Mouse (Mus musculus) embryo, embryonic 11 days (tissue): ENCODE results near the gene Dock9.
A peak's percentile ranks its signal among the peaks of the same experiment; 100 is the strongest.

Source experiments
- DNase-seq: peaks from one replicate; pipeline ENCODE4 v3.0.0-alpha.2; 2015

Gene Dock9

DNA sequence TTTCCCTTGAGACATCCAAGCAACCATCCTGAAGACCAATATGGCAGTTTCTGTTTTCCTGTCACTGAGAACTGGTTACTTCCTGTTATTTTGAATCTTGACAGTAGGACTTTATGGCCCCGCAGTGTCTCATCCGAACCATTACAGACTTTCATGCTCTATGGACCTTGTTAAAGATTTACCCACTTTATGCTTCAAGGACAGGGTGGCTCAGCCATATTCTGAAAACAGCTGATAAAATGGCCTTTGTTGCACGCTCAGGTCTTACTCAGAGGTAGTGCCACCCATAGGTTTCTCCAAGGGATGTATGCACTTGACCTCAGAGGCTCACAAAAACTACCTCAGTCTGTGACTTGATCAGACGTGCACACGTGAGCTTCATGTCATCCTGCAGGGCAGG is 224.2 kb downstream of the Dock9 start:
- no peak for DNase-seq

DNA sequence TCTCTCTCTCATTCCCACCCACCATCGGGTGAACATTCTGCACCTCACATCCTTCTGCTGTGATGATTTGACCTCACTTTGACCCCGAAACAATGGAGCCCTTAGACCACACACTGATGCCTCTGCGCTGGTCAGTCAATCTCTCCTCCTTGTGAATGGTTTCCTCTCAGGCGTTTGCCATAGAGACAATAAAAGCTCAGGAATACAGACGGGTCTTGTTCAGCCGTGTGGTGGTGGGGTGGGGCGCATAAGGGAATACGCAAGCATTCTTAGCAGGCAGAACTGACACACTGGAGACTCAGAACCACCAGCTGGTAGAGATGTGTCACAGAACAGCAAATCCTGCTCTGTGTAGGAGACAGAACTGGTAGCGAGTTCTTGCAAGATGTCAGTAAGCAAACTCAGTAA is 230.8 kb downstream of the Dock9 start:
- DNase-seq, result peak; percentile 80

DNA sequence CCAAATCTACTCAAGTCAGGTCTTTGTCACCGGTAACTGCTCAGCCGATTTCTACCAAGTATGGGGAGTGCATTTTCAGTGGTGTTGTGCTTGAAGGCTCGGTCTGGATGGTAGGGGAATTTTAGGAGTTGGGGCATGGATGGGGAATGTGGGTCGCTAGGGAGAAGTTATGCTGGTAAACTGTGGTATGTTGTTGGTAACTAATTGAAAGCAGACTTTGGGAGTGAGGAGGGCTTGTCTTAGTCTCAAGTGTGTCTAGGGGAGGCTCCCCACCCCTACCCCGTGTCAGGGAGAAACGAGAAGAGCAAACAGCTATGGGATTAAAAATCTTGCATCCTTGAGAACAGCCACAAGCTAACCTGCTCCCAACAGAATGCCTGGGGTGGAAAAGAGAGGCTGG is 231.7 kb downstream of the Dock9 start:
- DNase-seq, result peak; percentile 37

DNA sequence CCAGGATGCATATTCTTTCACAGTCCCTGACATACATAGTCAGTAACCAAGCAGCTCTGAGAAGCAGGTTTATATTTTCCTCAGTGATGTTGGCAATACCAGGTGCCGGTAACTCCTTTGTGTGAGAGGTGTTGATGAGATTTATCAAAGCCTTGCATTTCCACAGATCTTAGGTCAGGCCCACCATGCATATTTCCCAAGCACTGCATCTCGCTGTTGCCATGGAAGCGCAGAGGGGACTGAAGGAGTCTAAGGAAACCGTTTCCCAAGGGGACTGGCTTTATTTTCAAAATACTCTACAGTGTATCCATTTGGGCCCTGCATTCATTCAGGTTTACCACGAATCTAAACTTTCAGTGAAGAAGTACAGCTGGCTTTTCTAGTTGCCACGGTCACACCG is 233.0 kb downstream of the Dock9 start:
- peak; percentile 55 for DNase-seq

DNA sequence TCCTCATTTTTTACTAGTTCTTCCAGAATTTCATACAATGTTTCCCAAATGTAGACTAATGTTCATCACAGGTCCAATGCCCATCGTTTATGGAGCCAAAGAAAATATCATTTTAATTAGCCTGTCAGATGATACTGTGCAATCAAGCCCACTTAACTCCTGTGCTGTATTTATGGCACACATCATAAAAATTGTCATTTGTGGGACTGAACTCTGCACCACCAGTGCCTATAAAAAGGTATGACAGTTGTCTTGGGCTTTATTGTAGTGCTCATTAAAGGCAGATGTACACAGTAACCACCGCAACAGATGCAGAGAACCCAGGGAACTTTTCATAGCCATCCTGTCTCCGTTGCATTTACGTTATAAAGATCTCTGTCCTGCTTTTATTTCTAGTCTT is 233.7 kb downstream of the Dock9 start:
- no peak for DNase-seq

DNA sequence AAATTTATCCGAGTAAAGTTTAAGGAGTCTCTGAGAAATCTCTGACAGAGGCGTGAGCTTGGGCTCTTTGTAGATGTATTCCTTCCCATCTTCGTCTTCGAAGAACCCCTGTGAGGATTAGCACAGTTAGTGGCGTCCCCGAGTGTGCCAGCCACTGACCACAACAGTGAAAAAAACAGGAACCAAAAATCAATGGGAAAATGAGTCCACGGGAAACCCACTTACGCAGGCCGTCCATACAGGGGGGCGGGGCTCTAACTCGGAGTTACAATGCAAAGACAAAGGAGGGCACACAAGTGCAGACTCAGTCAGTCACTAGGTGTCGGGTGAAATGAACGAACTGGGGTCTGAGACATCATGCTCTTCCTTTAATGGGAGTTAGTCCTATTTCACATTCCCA is 238.6 kb downstream of the Dock9 start:
- no peak for DNase-seq

DNA sequence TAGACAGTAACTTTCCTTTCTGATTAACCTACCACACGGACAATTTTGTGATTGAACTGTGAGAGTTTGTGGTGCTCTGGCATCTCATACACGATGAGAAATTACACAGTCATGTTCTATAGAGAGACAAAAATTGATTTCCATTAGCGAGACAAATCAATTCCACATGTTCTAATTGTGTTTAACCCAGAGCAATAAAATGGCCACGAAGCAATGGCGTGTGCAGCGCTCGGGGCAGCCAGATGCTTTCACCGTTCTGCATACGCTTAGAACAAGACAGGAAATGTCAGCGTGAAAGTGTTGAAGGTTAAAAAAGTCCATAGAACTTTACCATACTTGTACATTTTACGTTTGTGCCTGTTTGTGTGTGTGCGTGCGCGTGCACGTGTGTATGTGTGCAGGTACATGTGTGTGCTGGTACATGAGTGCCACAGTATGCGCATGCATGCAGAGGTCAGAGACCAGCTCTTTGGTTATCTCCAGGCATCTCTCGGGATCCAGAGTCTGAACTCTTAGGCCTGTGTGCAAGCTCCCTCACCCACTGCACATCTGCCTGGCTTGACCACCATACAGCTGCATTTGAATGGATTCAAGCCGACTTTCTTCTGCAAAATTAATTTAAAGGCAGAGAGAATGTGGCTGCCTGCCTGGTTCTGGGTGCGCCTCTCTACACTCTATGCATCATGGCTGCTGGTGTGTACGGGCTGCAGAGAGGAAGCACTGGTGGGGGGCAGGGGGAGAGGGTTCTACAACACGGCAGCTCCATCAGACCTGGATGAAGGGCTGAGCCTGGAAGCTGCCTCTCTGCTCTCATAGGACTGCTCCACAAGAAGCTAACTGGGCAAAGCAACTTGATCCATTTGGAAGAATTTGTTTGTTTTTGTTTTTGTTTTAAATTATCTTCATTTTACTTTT is 241.0 kb downstream of the Dock9 start:
- DNase-seq, result peak; percentile 47

DNA sequence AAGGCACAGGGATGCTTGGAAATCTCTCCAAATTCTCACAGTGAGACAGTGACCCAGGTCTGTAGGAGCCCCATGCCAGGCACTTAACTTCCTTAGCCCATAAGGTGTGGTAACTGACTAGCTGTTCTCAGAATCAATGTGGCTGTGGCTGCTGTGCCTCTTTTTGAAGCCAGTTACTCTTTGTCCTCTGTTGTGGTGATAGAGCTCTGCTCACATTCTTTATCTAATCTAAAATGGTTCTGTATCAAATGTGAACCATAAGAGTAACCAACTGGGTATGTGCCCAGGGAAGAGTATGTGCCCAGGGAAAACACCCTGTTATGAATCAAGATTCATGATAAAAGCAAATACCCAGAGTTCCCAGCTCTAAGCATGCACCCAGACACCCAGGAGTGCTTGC is 243.9 kb downstream of the Dock9 start:
- DNase-seq, result no peak

DNA sequence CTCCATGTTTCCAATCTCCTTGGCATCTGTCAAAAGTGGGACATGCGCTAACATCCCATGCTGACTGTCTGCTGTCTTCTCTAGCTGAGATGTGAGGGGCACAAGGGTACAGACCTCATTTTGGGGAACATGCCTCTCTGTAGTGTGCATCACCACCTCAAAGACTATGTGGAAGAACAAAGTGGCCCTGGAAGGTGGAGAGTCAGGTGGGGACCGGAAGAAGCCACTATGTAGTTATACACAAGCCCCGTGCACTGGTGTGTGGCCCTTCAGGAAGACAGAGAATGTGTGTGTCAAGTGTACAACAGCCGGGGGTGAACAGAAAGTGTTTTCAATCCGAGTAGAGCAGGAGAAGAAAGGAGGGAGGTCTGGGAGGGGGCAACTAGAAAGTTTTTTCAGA is 245.1 kb downstream of the Dock9 start:
- no peak for DNase-seq

DNA sequence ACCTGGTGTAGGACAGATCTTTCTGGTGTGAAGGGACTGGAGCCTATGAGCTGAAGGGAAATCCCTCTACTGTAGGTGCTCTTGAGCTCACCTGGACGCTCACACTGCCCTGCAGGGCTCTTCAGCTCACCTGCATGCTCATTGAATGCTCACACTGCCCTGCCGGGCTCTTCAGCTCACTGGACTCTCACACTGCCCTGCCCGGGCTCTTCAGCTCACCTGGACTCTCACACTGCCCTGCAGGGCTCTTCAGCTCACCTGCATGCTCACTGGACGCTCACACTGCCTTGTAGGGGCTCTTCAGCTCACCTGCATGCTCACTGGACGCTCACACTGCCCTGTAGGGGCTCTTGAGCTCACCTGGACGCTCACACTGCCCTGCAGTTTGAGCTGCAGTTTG is 247.8 kb downstream of the Dock9 start:
- no peak for DNase-seq

DNA sequence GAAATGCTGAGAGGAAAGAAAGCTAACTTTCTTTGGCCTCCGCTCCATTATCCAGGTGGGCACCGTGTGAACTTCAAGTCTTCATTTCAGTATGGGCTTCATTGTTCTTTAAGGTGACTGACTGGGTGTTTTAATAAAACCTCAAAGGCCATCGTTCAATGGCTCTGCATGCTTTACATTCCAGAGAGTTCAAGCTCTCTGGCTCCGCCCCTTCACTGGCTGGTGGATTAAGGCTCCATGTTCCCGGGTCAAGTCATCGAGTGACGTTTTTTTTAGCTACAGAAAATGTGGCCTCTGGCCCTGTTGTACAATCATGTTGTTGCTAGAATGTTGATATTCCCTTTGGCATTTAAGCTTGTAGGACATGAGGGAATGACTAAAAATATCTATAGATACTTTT is 249.9 kb downstream of the Dock9 start:
- peak; percentile 58 for DNase-seq

DNA sequence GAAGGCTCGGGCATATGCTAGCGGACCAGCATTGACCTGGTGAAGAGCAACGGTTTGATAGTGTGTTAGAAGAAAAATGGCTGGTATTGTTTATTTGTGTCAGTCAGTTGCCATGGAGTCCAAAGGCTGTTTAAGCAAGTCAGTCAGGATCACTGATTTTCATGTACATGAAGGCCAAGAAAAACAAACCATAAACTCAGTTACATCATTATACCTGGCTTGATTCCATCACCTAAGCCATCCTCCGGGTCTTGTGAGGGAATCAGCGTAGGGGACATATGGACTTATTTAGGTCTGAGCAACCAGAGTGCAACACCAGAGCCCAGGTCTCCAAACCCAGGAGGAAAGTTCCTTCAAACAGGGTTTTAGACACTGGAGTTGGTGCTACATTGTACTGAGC is 251.0 kb downstream of the Dock9 start:
- no peak for DNase-seq

DNA sequence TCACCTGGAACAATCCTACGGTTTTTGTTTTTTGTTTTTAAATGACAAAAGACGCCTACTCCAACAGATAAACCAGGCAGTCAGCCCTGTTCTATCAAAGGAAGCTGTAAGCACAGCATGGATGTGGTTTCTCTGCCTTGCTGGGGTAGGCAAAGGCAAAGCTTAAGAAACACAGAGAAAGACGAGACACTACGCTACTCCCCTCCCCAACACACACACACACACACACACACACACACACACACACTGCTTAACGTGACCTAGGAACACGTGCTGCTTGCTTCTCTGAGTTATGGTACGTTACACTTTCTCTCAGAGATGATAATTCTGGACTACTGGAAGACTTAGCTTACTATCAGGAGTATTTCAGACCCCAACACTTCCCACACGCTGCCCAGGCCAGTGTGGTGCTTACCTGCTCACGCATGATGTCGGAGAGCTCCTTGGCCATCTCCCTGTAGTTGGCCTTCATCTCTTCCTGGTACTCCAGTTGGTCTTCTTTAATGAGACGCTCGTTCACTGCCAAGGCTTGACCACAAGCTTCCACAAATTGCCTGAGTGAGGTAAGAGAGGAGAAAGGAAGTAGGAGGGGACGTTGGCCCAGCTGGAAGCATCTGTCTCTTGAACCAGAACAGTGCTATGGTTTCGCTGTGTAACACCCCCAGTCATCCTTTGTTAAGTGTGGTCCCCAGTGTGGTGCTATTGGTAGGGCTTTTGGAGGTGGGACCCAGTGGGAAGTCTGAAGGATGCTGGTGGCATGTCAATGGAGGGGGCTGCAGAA is 251.9 kb downstream of the Dock9 start:
- no peak for DNase-seq

DNA sequence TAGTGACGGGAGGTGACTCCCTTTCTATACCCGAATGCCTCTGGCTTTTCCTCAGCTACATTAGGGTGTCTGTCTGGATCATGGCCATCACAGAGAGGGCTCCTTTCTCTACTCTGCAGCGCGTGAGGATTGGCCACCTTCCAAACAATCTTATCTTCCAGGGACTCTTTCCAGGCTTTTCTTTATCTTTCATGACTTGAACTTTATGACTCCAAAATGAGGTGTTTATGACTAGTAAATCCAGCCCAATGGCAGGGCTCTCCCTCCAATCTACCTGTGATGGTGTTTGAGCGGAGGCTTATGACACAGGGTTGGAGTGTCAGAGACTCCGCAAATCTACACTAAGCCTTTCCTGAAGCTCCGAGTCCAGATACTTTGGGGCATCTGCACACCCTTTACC is 256.4 kb downstream of the Dock9 start:
- no peak for DNase-seq

DNA sequence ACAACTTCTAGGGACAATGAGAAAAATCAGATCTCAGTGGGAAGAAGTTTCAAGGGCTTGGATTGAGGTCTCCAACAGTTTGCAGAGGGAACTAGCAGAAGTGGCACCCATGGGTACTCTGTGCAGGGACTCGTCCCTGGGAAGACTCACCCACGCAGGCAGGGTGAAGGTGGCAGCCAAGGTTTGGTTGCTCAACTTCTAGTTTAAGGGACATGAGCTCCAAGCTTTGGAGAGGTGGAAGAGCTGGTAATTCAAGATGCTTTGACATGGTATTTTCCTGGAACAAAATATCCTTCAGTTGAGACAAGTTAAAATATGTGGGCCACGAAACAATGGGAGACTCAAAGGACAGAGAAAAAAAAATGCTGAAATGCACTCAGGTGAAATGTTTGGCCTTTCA is 263.1 kb downstream of the Dock9 start:
- DNase-seq, result no peak

DNA sequence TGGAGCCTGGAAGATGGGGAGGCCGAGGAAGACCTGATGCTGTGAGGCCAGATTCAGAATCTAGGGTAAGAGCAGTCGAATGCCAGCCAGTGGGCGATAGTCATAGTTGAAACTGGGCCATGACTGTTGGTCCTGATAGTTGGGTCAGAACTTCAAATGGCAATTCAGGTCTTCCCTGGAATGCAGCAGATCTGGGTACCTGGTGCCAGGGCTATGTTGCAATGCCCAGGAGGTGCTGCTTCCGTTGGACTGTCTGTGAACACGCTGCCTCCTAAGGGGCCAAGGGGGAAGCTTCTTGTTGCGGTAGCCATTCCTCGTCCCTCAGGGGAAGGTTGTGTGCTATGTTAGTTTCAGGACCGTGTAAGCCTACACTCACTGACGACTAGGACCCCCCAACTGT is 266.8 kb downstream of the Dock9 start:
- DNase-seq, result no peak

DNA sequence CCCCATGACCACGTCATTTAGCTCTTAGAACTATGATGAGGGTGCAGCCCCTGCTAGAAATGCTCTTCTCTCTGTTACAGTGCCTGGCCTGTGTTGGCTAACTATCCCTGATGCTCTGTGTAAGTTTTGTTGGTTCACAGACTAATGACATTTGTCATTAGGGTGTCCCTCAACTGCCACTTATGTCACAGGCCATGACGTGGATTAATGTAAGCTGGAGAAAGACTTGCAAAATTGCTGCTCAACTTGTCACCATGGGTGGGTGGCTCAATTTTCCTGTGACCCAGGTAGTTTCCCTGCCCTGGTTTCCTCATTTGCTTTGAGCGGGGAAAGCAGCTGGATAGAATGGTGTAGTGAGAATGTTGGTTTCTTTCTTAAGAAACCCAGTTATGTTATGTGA is 269.8 kb downstream of the Dock9 start:
- no peak for DNase-seq

DNA sequence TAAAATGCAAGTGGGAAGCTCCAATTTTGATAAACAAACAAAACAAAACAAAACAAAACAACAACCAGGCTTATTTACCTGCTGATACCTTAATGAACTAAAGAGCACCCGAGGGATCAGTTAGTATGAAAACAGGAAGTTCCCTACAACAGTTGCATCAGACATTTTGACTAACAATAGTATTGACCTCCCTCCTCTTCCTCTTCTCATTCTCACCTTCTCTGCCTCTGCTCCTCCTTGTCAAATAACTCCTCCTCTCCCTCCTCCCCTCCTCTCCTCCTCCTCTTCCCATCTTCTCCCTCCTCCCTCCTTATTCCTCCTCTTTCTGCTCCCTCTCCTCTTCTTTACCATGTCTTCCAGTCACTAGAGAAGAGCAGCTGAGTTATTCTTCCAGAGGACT is 270.4 kb downstream of the Dock9 start:
- no peak for DNase-seq

DNA sequence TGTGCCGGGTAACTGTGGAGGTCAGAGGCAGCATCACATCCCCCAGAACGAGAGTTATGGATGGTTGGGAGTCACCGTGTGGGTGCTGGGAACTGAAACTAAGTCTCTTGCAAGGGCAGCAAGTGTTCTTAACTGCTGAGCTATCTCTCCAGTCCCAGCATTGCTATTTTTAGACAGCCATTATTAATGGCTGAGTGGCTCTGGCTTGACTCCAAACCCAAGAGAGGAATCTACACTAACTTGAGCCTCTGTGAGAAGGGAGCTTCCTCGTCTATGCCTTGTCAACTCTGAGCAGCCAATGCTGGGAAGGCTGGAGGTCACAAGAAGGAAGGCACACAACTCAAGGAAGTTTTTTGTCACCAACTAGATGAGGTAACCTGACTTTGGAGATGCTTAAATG is 275.9 kb downstream of the Dock9 start:
- DNase-seq, result no peak

DNA sequence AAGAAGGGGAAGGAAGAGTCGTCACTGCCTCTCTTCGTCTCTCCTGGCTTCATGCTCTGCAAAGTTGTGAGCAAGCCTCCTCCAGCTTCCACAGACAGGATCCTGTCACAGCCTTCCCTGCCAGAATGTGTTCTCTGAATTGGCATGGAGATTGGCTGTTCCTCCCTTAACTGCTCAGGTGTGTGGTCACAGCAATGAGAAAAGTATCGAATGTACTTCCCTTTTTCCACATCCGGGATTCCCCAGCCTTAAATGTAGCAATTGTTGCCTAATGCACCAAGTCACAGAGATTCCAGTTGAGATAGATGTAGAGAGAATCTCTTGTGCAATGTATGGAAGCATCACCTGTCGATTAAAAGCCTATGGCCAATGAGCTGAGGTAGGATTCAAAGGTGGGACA is 280.8 kb downstream of the Dock9 start:
- DNase-seq, result no peak

DNA sequence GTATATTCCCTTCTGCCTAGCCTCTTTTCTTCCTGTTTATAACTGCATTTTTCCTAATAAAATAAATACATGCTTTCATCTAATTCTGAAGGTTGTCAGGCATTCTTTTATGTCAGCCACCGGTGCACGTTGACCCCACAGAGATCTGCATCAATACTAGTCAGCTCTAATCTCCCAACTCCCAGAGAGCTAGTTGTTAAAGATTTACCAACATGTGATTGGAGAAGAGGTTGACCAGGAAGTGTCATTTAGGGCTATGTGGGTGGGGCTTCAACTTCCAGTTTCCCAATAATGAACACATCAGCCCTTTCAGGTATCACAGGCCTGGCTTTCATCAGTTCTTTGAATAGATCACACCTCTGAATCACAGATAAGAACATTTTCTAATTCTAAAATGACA is 288.7 kb downstream of the Dock9 start:
- no peak for DNase-seq

DNA sequence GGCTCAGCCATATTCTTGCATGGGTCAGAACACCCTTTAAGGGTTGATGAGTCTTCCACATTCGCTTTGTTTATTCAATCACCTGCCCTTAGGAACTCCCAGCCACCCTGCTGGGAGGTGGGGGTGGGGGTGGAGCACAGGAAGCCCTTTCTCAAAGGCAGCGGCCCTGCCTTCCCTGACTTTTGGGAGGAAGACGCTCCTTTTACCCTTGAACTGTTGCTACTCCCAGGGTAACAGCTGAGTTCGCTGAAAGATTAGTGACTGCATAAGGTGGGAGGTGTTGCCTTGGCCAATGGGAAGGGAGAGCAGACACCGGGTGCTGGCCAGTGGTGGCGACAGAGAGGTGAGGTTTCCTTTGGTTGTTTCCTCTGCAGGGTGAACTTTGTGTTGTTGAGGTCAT is 291.3 kb downstream of the Dock9 start:
- DNase-seq, result no peak

DNA sequence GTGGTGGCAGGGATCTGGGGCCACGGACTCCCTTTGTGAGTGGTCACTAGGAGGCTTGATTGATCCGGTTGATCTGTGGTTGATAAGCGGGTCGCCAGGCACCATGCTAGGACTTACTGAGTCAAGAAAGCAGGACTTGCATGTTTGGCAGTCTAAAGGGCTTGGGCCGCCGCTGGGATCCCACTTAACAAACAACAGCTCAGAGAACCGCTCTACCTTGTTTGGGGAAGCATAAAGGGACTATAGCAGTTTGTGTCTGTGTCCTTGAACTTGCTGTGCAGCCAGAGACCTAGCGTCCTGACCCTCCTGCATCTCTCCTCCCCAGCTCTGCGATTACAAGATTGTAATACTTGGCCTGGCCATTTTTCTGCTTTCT is 292.2 kb downstream of the Dock9 start:
- no peak for DNase-seq

DNA sequence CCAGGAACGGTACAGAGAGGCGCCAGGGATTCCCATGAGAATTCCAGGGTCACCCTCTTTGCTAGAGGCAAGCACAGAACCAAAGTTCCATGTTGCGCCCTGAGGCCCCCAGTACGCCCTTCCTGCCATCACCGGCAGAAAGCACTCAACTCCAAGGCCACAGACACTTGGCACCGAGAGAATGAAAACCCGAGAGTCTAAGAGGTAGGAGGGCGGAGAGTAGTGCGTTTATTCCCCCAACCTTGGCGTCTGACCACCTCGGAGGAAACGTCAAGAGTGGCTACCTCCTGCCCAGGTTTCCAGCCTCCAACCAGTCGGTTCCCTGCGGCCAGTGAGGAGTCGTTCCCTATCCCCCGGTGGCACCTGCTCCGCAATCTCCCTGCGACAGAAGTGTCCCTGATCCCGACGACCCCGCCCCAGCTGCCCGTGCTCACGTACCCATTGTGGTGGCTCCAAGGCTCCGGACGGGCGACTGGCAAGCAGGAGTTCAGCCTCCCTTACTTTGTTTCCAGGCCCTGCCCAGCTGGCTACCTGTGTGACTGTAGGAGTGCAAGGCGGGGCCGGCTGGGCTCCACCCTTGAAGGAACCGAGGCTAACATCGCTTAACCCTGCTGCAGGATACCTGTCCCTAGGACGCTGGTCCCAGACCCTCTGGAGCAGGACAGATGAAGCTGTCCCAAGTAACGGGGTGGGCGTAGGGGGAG is 292.7 kb downstream of the Dock9 start, which contains the start of gene Slc15a1:
Gene Slc15a1, minus strand, starts transcription at position 472 of the 704 bp plus-strand sequence.
- no peak for DNase-seq
